Mouse (Mus musculus) liver, embryonic 14.5 days (tissue): ENCODE results near the gene Inpp4a.
A peak's percentile ranks its signal among the peaks of the same experiment; 100 is the strongest.

Experiments used
- CTCF ChIP-seq: IDR thresholded peaks from 2 replicates; pipeline ENCODE4 v1.5.1; 2016; ENCODE audit warnings: antibody characterized with exemption, low read depth, control low read depth
- EP300 ChIP-seq: IDR thresholded peaks from 2 replicates; pipeline ENCODE4 v1.6.1; 2016; ENCODE audit warnings: antibody characterized with exemption, low read depth

- TF ChIP-seq CTCF, result peak; percentile 34; the same call in 1 of the 2 replicates
- no peak for TF ChIP-seq EP300
Observed at GRCm38 (mm10) chr1:37258443-37258842, 41.2 kb upstream of the Inpp4a start.
